Mouse (Mus musculus): ENCODE data around the gene Esrra. TPM values are rescaled to one million over a fixed set of nuclear protein-coding genes. Genes with fewer than 3 reads are reported as not detected.
A peak's percentile ranks its signal among the peaks of the same experiment; 100 is the strongest.
"Not testable (repeated sequence)": the region's sequence is repeated elsewhere in the genome, so short reads cannot be mapped to it uniquely, and the experiment has no call there.

The Esrra gene
- polyA plus RNA-seq, 1 experiment from 2014 or later, result 5.9 TPM

DNA sequence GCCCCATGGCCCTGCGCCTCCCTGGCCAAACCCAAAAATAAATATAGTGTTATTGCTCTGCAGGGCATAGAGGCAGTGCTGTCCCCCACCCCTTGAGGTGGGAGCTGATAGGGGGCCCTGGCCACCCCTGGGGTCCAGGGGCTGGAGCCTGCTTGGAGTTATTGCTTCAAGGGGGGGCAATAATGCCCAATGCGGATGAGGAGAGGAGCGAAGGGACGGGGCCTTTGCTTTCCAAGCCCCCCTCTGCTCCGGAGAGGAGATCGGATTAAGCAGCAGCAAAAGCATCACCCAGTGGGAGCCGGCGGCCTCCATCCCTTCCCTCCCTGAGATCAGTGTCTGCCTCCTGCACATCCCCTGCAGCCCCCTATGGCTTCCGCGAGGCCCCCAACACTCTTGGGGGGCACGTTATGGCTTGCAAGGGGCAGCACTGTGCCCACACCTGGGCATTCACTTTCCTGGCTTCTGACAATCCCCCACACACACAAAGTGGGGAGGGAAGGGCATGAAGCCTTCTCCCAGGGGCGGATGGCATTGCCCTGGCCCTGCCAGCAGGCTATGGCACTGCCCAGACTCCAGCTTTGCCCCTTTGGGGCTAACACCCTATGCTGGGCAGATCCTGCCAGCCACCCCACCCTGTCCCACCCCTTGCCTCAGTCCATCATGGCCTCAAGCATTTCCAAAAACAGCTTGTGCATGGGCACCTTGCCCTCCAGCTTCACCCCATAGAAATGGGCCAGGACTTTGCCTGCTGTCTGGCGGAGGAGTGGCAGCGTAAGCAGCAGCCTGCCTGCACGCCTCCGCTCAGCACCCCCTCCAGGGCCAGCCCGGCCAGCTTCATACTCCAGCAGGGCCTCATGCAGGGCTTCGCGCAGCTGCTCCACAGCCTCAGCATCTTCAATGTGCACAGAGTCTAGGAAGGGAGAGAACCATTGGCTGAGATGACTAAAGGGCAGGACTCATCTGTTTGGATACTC is 10.2 kb downstream of the Esrra start:
- peak overlapping the region; percentile 77 for H3K4me3 ChIP-seq (ENCODE audit: low read depth, low read length)
- H3K4me2 ChIP-seq, result peak overlapping the region; percentile 89
- peaks cover 33% of the 10 kb centered on the region for H3K36me3 ChIP-seq (ENCODE audit: control insufficient read depth, insufficient read depth, low read length)
- whole genome bisulfite sequencing, result 86% methylated on average over 19 of the region's 19 CpGs
- no peak for ATAC-seq (replicated peaks; ENCODE audit: low FRiP score)
- H3K27ac ChIP-seq (ENCODE audit: low read depth, low read length), result peak overlapping the region; percentile 47
- no peaks in the 10 kb centered on the region for H3K27me3 ChIP-seq (replicated peaks; ENCODE audit: control insufficient read depth, insufficient read depth, low read length)
- H3K9me3 ChIP-seq (ENCODE audit: control insufficient read depth, low read length), result no peaks in the 10 kb centered on the region
- H3K4me1 ChIP-seq (replicated peaks; ENCODE audit: control insufficient read depth, insufficient read depth, low read length), result peaks cover 33% of the 10 kb centered on the region
- DNase-seq (ENCODE audit: low spot score), result peak; percentile 31
- H3K9ac ChIP-seq (ENCODE audit: low read depth, low read length), result peak overlapping the region; percentile 42

DNA sequence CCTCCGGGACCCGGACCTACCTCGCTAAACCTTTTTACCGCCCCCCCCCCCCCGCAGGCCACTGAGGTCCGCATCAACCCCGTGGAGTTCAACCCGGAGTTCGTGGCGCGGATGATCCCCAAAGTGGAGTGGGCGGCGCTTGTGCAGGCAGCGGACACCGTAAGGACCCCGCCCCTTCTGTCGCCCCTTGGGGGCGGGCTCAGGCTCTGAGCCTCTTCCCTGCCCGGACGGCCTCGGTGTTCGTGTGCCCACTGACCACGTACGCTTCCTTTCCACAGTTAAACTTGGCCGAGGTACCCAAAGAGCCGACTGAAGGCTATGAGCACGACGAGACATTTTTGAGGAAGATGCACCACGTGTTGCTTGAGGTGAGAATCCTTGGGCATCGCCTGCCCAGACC is 11.3 kb downstream of the Esrra start:
- H3K4me1 ChIP-seq (replicated peaks; ENCODE audit: control insufficient read depth, insufficient read depth, low read length), result peaks cover 24% of the 10 kb centered on the region
- not testable (repeated sequence) for H3K27me3 ChIP-seq (replicated peaks; ENCODE audit: control insufficient read depth, insufficient read depth, low read length); H3K9me3 ChIP-seq (ENCODE audit: control insufficient read depth, low read length)
- 1% methylated on average over 30 of the region's 30 CpGs for WGBS
- H3K36me3 ChIP-seq (ENCODE audit: control insufficient read depth, insufficient read depth, low read length), result peaks cover 40% of the 10 kb centered on the region
- H3K4me3 ChIP-seq (ENCODE audit: low read depth, low read length), result peak overlapping the region; percentile 77
- ATAC-seq (replicated peaks; ENCODE audit: low FRiP score) (peak; percentile 63), DNase-seq (ENCODE audit: low spot score) (peak; percentile 67)
- peak overlapping the region; percentile 99 for H3K27ac ChIP-seq (ENCODE audit: low read depth, low read length)
- H3K4me2 ChIP-seq, result peak overlapping the region; percentile 89
- H3K9ac ChIP-seq (ENCODE audit: low read depth, low read length), result peak overlapping the region; percentile 84

GRCm38 (mm10) chr19:6909507-6910289 is 11.9 kb downstream of the Esrra start, which contains the start of the genes Trmt112 and Prdx5:
Trmt112 (plus strand) TSS chr19:6909698.
Prdx5 (minus strand) TSS chr19:6910106.
- Histone ChIP-seq H3K4me1 (replicated peaks; ENCODE audit: control insufficient read depth, insufficient read depth, low read length) (peaks cover 21% of the 10 kb centered on the region), H3K4me2 (peak within 1 kb of the TSS; percentile 89), H3K36me3 (ENCODE audit: control insufficient read depth, insufficient read depth, low read length) (peaks cover 40% of the 10 kb centered on the region), H3K9ac (ENCODE audit: low read depth, low read length) (peak within 1 kb of the TSS; percentile 84), H3K9me3 (ENCODE audit: control insufficient read depth, low read length) (no peaks in the 10 kb centered on the region), H3K27ac (ENCODE audit: low read depth, low read length) (peak within 1 kb of the TSS; percentile 99), H3K4me3 (ENCODE audit: low read depth, low read length) (peak within 1 kb of the TSS; percentile 77), H3K27me3 (replicated peaks; ENCODE audit: control insufficient read depth, insufficient read depth, low read length) (no peaks in the 10 kb centered on the region)
- under 1% methylated on average over 65 of the region's 65 CpGs for whole genome bisulfite sequencing
- ATAC-seq (replicated peaks; ENCODE audit: low FRiP score), result peak; percentile 85
- peak; percentile 89 for DNase-seq (ENCODE audit: low spot score)

GRCm38 (mm10) chr19:6909021-6909420 is 12.6 kb downstream of the Esrra start:
- Histone ChIP-seq H3K9me3 (ENCODE audit: control insufficient read depth, low read length) (no peaks in the 10 kb centered on the region), H3K4me1 (replicated peaks; ENCODE audit: control insufficient read depth, insufficient read depth, low read length) (peaks cover 21% of the 10 kb centered on the region), H3K4me2 (peak overlapping the region; percentile 89), H3K9ac (ENCODE audit: low read depth, low read length) (peak overlapping the region; percentile 84), H3K36me3 (ENCODE audit: control insufficient read depth, insufficient read depth, low read length) (peaks cover 43% of the 10 kb centered on the region), H3K4me3 (ENCODE audit: low read depth, low read length) (peak overlapping the region; percentile 77), H3K27ac (ENCODE audit: low read depth, low read length) (peak overlapping the region; percentile 99), H3K27me3 (replicated peaks; ENCODE audit: control insufficient read depth, insufficient read depth, low read length) (no peaks in the 10 kb centered on the region)
- DNase-seq (ENCODE audit: low spot score), result no peak
- WGBS, result 7% methylated on average over 11 of the region's 11 CpGs
- no peak for ATAC-seq (replicated peaks; ENCODE audit: low FRiP score)

GRCm38 (mm10) chr19:6907811-6908540 is 13.6 kb downstream of the Esrra start:
- Histone ChIP-seq H3K4me2 (peak overlapping the region; percentile 89), H3K4me3 (ENCODE audit: low read depth, low read length) (peak overlapping the region; percentile 77), H3K27me3 (replicated peaks; ENCODE audit: control insufficient read depth, insufficient read depth, low read length) (no peaks in the 10 kb centered on the region), H3K27ac (ENCODE audit: low read depth, low read length) (no peak overlapping the region), H3K9ac (ENCODE audit: low read depth, low read length) (peak overlapping the region; percentile 84; the same call in 1 of the 2 replicates), H3K36me3 (ENCODE audit: control insufficient read depth, insufficient read depth, low read length) (peaks cover 33% of the 10 kb centered on the region), H3K9me3 (ENCODE audit: control insufficient read depth, low read length) (no peaks in the 10 kb centered on the region), H3K4me1 (replicated peaks; ENCODE audit: control insufficient read depth, insufficient read depth, low read length) (peaks cover 21% of the 10 kb centered on the region)
- DNase-seq (ENCODE audit: low spot score), result no peak
- 79% methylated on average over 7 of the region's 7 CpGs for WGBS
- ATAC-seq (replicated peaks; ENCODE audit: low FRiP score), result no peak

- peaks cover 24% of the 10 kb centered on the region for H3K36me3 ChIP-seq (ENCODE audit: control insufficient read depth, insufficient read depth, low read length)
These were observed 14.5 kb downstream of the Esrra start for GRCm38 (mm10) chr19:6907094-6907493.

DNA sequence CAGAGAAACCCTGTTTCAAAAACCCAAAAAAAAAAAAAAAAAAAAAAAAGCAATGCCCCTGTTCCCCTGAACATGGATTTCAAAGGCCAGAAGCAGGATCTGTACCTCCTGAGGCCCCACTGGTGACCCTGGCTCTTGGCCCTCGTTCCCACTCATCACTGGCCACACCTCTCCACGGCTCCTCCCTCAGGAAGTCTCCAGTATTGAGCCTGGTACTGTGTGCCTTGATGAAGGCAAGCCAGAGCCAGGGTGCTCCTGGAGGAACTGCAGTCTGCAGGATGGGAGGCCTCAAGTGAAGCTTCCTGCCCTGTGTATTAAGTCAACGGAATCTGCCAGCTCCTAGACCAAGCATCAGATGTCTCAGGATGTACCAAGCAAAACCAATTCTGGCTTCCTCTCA is 15.4 kb downstream of the Esrra start:
- 78% methylated on average over 3 of the region's 3 CpGs for WGBS
- no peaks in the 10 kb centered on the region for H3K27me3 ChIP-seq (replicated peaks; ENCODE audit: control insufficient read depth, insufficient read depth, low read length)
- H3K9ac ChIP-seq (ENCODE audit: low read depth, low read length), result no peak overlapping the region

More at GRCm38 (mm10) chr19:6907094-6907493, 14.5 kb downstream of the Esrra start:
- Histone ChIP-seq H3K9me3 (ENCODE audit: control insufficient read depth, low read length) (no peaks in the 10 kb centered on the region), H3K4me1 (replicated peaks; ENCODE audit: control insufficient read depth, insufficient read depth, low read length) (peaks cover 21% of the 10 kb centered on the region), H3K9ac (ENCODE audit: low read depth, low read length) (no peak overlapping the region), H3K4me2 (no peak overlapping the region; the same call in 1 of the 2 replicates), H3K27me3 (replicated peaks; ENCODE audit: control insufficient read depth, insufficient read depth, low read length) (no peaks in the 10 kb centered on the region), H3K27ac (ENCODE audit: low read depth, low read length) (no peak overlapping the region), H3K4me3 (ENCODE audit: low read depth, low read length) (no peak overlapping the region)
- no peak for DNase-seq (ENCODE audit: low spot score)
- 91% methylated on average over 8 of the region's 8 CpGs for WGBS
- ATAC-seq (replicated peaks; ENCODE audit: low FRiP score), result no peak

More for the DNA sequence above, 15.4 kb downstream of the Esrra start:
- H3K9me3 ChIP-seq (ENCODE audit: control insufficient read depth, low read length), result no peaks in the 10 kb centered on the region
- H3K27ac ChIP-seq (ENCODE audit: low read depth, low read length), result no peak overlapping the region
- ATAC-seq (replicated peaks; ENCODE audit: low FRiP score) (no peak), DNase-seq (ENCODE audit: low spot score) (no peak)
- peaks cover 18% of the 10 kb centered on the region for H3K4me1 ChIP-seq (replicated peaks; ENCODE audit: control insufficient read depth, insufficient read depth, low read length)
- H3K36me3 ChIP-seq (ENCODE audit: control insufficient read depth, insufficient read depth, low read length), result peaks cover 17% of the 10 kb centered on the region
- no peak overlapping the region for H3K4me3 ChIP-seq (ENCODE audit: low read depth, low read length)
- H3K4me2 ChIP-seq, result no peak overlapping the region

All from liver, embryonic 11.5 days (tissue).